Mouse (Mus musculus) midbrain, postnatal 0 days (tissue): ENCODE measurements around the gene Ptpn11. TPM values are rescaled to one million over a fixed set of nuclear protein-coding genes. Genes with fewer than 3 reads are reported as not detected.

Experiments used
- ATAC-seq: fragments of 200-750 bp; cut with Nextera tagmentation; 2 replicates; pipeline ENCODE4 v1.8.0; 2017; ENCODE audit warnings: moderate number of reproducible peaks, mild to moderate bottlenecking, moderate TSS enrichment, moderate library complexity; ENCODE audit not compliant: low FRiP score
- DNase-seq: peaks from one replicate; pipeline ENCODE4 v3.0.0-alpha.2; 2015; ENCODE audit warnings: low spot score
- H3K27ac ChIP-seq: fragments of 300-500 bp; sonication (generic); 2 replicates; pipeline ENCODE4 v1.5.1; 2014; ENCODE audit warnings: low read depth, mild to moderate bottlenecking, low read length, mixed read lengths
- H3K27me3 ChIP-seq: fragments of 300-500 bp; sonication (generic); 2 replicates; pipeline ENCODE4 v1.6.1; 2014; ENCODE audit warnings: low read length, control low read depth, mixed read lengths; ENCODE audit not compliant: insufficient read depth
- H3K36me3 ChIP-seq: fragments of 300-500 bp; sonication (generic); 2 replicates; pipeline ENCODE4 v1.6.1; 2014; ENCODE audit warnings: low read length, control low read depth, mixed read lengths; ENCODE audit not compliant: insufficient read depth
- H3K4me1 ChIP-seq: fragments of 300-500 bp; sonication (generic); 2 replicates; pipeline ENCODE4 v1.6.1; 2014; ENCODE audit warnings: mild to moderate bottlenecking, control low read depth, antibody characterized with exemption, low read length, mixed read lengths; ENCODE audit not compliant: insufficient read depth
- H3K4me2 ChIP-seq: fragments of 300-500 bp; sonication (generic); 2 replicates; pipeline ENCODE4 v1.6.1; 2014; ENCODE audit warnings: low read depth, mild to moderate bottlenecking, low read length, mixed read lengths; ENCODE audit not compliant: poor library complexity, severe bottlenecking
- H3K4me3 ChIP-seq: fragments of 300-500 bp; sonication (generic); 2 replicates; pipeline ENCODE4 v1.5.1; 2014; ENCODE audit warnings: low read depth, mild to moderate bottlenecking, low read length, moderate library complexity
- H3K9ac ChIP-seq: fragments of 300-500 bp; sonication (generic); replicated peaks from 2 replicates; pipeline ENCODE4 v1.6.1; 2014; ENCODE audit warnings: mild to moderate bottlenecking, low read length, moderate library complexity, mixed read lengths; ENCODE audit not compliant: poor library complexity, severe bottlenecking
- H3K9me3 ChIP-seq: fragments of 300-500 bp; sonication (generic); 2 replicates; pipeline ENCODE4 v1.6.1; 2016; ENCODE audit warnings: low read length, control low read depth
- CTCF ChIP-seq: IDR thresholded peaks from 2 replicates; pipeline ENCODE4 v1.5.1; 2016; ENCODE audit warnings: antibody characterized with exemption, mild to moderate bottlenecking
- WGBS: fragments of 180-500 bp; shearing (Covaris S2); extraction: QIAGEN DNeasy Blood & Tissue Kit; methylation state at CpG from one replicate; pipeline ENCODE4 v1.1.7; 2014; 5-methylcytosine and 5-hydroxymethylcytosine counted together
- polyA plus RNA-seq: library from polyadenylated mRNA; unstranded; fragments of >200 nt; fragmentation: Nextera tagmentation; extraction: Ambion mirVana; gene quantifications from 2 replicates; pipeline ENCODE4 v1.2.1, GENCODE M21; 2015
- total RNA-seq: library from RNA; depleted of rRNA; stranded (reverse); fragments of >200 nt; gene quantifications from 2 replicates; pipeline ENCODE4 v1.2.3, GENCODE M21; 2014; rRNA removed

The Ptpn11 gene
- total and polyA plus RNA-seq, 2 experiments from 2014 or later: 24.8 to 54.4 TPM

DNA sequence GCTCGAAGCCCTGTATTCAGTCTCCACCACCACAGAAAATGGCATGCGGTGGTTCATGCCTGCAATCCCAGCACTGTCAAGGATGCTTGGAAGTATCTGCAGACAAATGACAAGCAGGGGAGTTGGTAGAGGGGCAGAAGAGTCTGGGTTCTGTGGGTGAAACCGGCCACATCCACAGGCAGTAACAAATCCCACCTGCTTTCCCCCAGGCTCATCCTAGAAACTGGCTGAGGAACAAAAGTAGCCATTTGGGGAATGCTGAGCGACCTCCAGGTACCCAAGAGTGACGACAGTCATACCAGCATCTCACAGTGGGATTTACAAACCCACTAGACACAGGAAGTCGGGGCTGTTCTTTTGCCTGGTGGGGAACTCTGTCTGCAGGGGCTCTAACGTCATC lies 103.5 kb downstream of the Ptpn11 start:
- Histone ChIP-seq H3K9ac (no peak overlapping the region), H3K4me2 (no peak overlapping the region), H3K27me3 (no peaks in the 10 kb centered on the region), H3K4me3 (no peak overlapping the region), H3K27ac (no peak overlapping the region), H3K9me3 (no peaks in the 10 kb centered on the region), H3K36me3 (no peaks in the 10 kb centered on the region), H3K4me1 (no peaks in the 10 kb centered on the region; the same call in 1 of the 2 replicates)
- WGBS: 58% methylated on average over 7 of the region's 7 CpGs
- no peak for DNase-seq
- TF ChIP-seq CTCF: no peak
- ATAC-seq: no peak

DNA sequence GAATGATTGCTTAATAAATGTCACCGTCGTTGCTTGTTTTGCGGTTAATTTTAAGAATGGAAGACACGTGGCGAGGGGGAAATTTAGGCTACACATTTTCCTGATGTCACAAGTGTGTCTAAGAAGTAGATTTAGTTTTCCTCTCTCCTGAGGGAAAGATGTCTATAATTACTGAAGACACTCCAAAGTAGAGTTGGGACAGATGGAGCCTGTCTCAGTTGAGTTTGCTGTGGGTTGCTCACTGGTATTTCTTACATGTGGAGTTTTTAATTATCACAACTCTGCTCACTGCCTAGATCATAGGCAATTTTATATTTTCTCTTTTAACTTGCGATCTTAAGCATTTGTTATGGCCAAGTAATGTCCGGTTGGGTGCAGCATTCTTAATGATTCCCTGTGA lies 108.6 kb downstream of the Ptpn11 start:
- no peak overlapping the region for H3K9ac ChIP-seq
- H3K4me2 ChIP-seq: no peak overlapping the region
- H3K4me3 ChIP-seq: no peak overlapping the region
- H3K27ac ChIP-seq: no peak overlapping the region
- H3K4me1 ChIP-seq: no peaks in the 10 kb centered on the region
- no peak for DNase-seq
- no peak for TF ChIP-seq CTCF
- no peak for ATAC-seq
- no peaks in the 10 kb centered on the region for H3K9me3 ChIP-seq
- H3K36me3 ChIP-seq: no peaks in the 10 kb centered on the region
- no peaks in the 10 kb centered on the region for H3K27me3 ChIP-seq
- 93% methylated on average over 7 of the region's 7 CpGs for WGBS

DNA sequence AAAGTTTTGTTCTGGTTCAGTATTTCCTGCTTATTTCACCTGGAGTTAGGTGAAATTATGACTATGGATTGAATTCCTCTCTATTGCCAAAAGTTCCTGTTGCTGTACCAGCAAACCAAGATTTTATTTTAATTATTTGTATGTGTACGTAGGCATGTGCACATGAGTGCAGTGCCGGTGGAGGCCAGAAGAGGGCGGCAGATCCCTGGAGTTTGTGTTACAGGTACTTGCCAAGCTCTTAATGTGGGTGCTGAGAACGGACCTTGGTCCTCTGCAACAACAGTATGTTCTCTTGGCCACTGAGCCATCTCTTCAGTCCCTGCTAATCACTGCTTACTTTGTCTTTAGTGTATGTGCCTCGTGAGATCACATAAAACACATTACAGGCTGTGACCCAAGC lies 109.4 kb downstream of the Ptpn11 start:
- DNase-seq: no peak
- Histone ChIP-seq H3K4me3 (no peak overlapping the region), H3K9ac (no peak overlapping the region), H3K36me3 (no peaks in the 10 kb centered on the region), H3K4me2 (no peak overlapping the region), H3K4me1 (no peaks in the 10 kb centered on the region), H3K27ac (no peak overlapping the region), H3K27me3 (no peaks in the 10 kb centered on the region), H3K9me3 (no peaks in the 10 kb centered on the region)
- no peak for ATAC-seq
- WGBS: 85% methylated on average over 5 of the region's 5 CpGs
- TF ChIP-seq CTCF: no peak; the same call in 1 of the 2 replicates

Other genes with a start within 250 kb of the Ptpn11 start
- 43.6 and 44.6 TPM in 2 replicates for gene Rph3a, start 181.3 kb downstream of the Ptpn11 start, total RNA-seq
- 33.3 and 35.5 TPM in 2 replicates for gene Rph3a, start 181.3 kb downstream of the Ptpn11 start, polyA plus RNA-seq
- gene Rpl6, start 13.1 kb upstream of the Ptpn11 start, total RNA-seq: 463 and 476 TPM in 2 replicates
- gene Rpl6, start 13.1 kb upstream of the Ptpn11 start, polyA plus RNA-seq: 360 and 362 TPM in 2 replicates
- 141 and 153 TPM in 2 replicates for gene Hectd4, start 28.8 kb upstream of the Ptpn11 start, total RNA-seq
- 16.4 and 17.9 TPM in 2 replicates for gene Hectd4, start 28.8 kb upstream of the Ptpn11 start, polyA plus RNA-seq
- gene Trafd1, start 194.2 kb upstream of the Ptpn11 start, total RNA-seq: 98.2 and 110 TPM in 2 replicates
- gene Trafd1, start 194.2 kb upstream of the Ptpn11 start, polyA plus RNA-seq: 119 and 124 TPM in 2 replicates
- 41.8 and 45.1 TPM in 2 replicates for gene Naa25, start 206.5 kb upstream of the Ptpn11 start, total RNA-seq
- 37.8 and 42.1 TPM in 2 replicates for gene Naa25, start 206.5 kb upstream of the Ptpn11 start, polyA plus RNA-seq